Comparison of ENCODE assay signal across 10 mouse cellular contexts in the genomic region with DNA sequence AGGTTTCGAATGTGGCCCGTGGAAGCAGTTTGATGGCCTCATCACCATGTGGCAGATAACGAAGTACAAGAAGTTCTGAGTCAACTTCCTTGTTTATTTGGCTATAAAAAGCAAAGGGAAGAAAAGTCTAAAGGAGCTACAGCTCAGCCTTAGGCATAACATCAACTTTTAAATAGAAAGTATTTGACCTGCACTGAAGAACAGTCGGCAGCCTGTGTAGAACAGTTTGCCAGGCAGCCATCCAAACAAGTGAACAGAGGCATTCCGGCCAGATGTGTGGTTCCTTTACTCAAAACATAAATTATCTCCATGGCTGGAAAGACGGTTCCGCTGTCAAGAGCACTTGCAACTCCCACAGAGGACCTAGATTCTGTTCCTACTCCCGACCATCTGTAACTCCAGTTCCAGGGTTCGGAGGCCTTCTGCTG.
DNase-seq lines count a peak whose midpoint lies in the region; ATAC-seq and TF ChIP-seq lines count a peak whose summit lies in the region.
"Had no signal": no experiment of that assay in that cellular context is flagged by ENCODE, and none has a peak within 500 bp of the region (broad histone marks: within the 10 kb centered on the region; RNA-seq: fewer than 3 reads in every experiment).

No protein-coding gene starts in this region.

- no peaks in the 10 kb centered on the region for H3K79me2 ChIP-seq in heart, adult 2 months (replicated peaks; ENCODE audit: control insufficient read depth, insufficient read depth, low read length)

- TF ChIP-seq CTCF in heart, adult 2 months (IDR thresholded peaks at IDR 0.05), result no peak
- no peak for TF ChIP-seq CTCF in lung, embryonic 14.5 days (IDR thresholded peaks at IDR 0.05; ENCODE audit: low read depth)

- H3K9me3 ChIP-seq in heart, embryonic 11.5 days (replicated peaks; ENCODE audit: control insufficient read depth, low read length), result peaks cover 5% of the 10 kb centered on the region; the same call in 1 of the 2 replicates
- no peaks in the 10 kb centered on the region for H3K9me3 ChIP-seq in heart, embryonic 15.5 days (replicated peaks)
- no peaks in the 10 kb centered on the region for H3K9me3 ChIP-seq in lung, embryonic 14.5 days (ENCODE audit: low read depth, low read length)
- H3K9me3 ChIP-seq: G1E had no signal

- H3K36me3 ChIP-seq in heart, adult 2 months (ENCODE audit: control insufficient read depth, insufficient read depth, low read length), result peaks cover 4% of the 10 kb centered on the region; the same call in 1 of the 2 replicates
- H3K36me3 ChIP-seq in heart, embryonic 11.5 days (ENCODE audit: control insufficient read depth, insufficient read depth, low read length), result no peaks in the 10 kb centered on the region
- no peaks in the 10 kb centered on the region for H3K36me3 ChIP-seq in heart, embryonic 15.5 days
- H3K36me3 ChIP-seq in lung, embryonic 14.5 days (ENCODE audit: insufficient read depth), result no peaks in the 10 kb centered on the region

- intact Hi-C loops in heart, adult 2 months (cut with DNase I), result loop anchor here (2.0 to 10.0 kb wide), 2 partner anchors 26 to 538 kb away; no protein-coding TSS in a partner anchor

- TF ChIP-seq EP300 in heart, adult 2 months (IDR thresholded peaks at IDR 0.05; ENCODE audit: insufficient read depth, low read depth, low read length), result no peak

- H3K4me3 ChIP-seq in heart, adult 2 months, result no peak overlapping the region
- H3K4me3 ChIP-seq in heart, embryonic 11.5 days (ENCODE audit: low read depth, low read length), result no peak overlapping the region
- no peak overlapping the region for H3K4me3 ChIP-seq in heart, embryonic 15.5 days
- no peak overlapping the region for H3K4me3 ChIP-seq in lung, embryonic 14.5 days (ENCODE audit: low read depth, low read length)

- H3K27ac ChIP-seq in heart, adult 2 months, result peak overlapping the region; percentile 47
- H3K27ac ChIP-seq in heart, embryonic 11.5 days (ENCODE audit: low read depth, low read length), result no peak overlapping the region
- peak overlapping the region; percentile 30 for H3K27ac ChIP-seq in heart, embryonic 15.5 days
- H3K27ac ChIP-seq in lung, embryonic 14.5 days (ENCODE audit: low read depth), result no peak overlapping the region
- H3K27ac ChIP-seq: liver, embryonic 14.5 days had no signal

- H3K4me1 ChIP-seq in heart, adult 2 months (ENCODE audit: control insufficient read depth, insufficient read depth, low read length), result peaks cover 18% of the 10 kb centered on the region
- H3K4me1 ChIP-seq in heart, embryonic 11.5 days (ENCODE audit: control insufficient read depth, insufficient read depth, low read length), result no peaks in the 10 kb centered on the region
- peaks cover 33% of the 10 kb centered on the region for H3K4me1 ChIP-seq in heart, embryonic 15.5 days (replicated peaks)
- H3K4me1 ChIP-seq in lung, embryonic 14.5 days (ENCODE audit: insufficient read depth), result peaks cover 10% of the 10 kb centered on the region

- no peak overlapping the region for H3K9ac ChIP-seq in heart, adult 2 months (ENCODE audit: low read depth, low read length)
- H3K9ac ChIP-seq in heart, embryonic 11.5 days (ENCODE audit: low read depth, low read length), result no peak overlapping the region
- H3K9ac ChIP-seq in heart, embryonic 15.5 days, result no peak overlapping the region
- no peak overlapping the region for H3K9ac ChIP-seq in lung, embryonic 14.5 days
- H3K9ac ChIP-seq: liver, embryonic 14.5 days had no signal

- ATAC-seq in heart, embryonic 11.5 days (replicated peaks; ENCODE audit: insufficient number of reproducible peaks, low FRiP score, low TSS enrichment), result no peak
- ATAC-seq in heart, embryonic 15.5 days (replicated peaks; ENCODE audit: insufficient number of reproducible peaks, insufficient read depth, low FRiP score, low read depth), result no peak
- no peak for ATAC-seq in lung, embryonic 14.5 days (ENCODE audit: insufficient read depth)
- ATAC-seq in megakaryocyte progenitor cell, adult 5-6 weeks (replicated peaks; ENCODE audit: poor library complexity), result no peak
- no peak for ATAC-seq in monocyte, adult 5-6 weeks (replicated peaks; ENCODE audit: insufficient number of reproducible peaks, low FRiP score, low TSS enrichment, poor library complexity, severe bottlenecking)

- H3K4me2 ChIP-seq in heart, embryonic 11.5 days, result no peak overlapping the region
- H3K4me2 ChIP-seq in heart, embryonic 15.5 days, result no peak overlapping the region
- H3K4me2 ChIP-seq in lung, embryonic 14.5 days, result no peak overlapping the region

- H3K27me3 ChIP-seq in heart, adult 2 months (ENCODE audit: control insufficient read depth, insufficient read depth, low read length), result no peaks in the 10 kb centered on the region
- H3K27me3 ChIP-seq in heart, embryonic 11.5 days (ENCODE audit: control insufficient read depth, insufficient read depth, low read length), result no peaks in the 10 kb centered on the region
- no peaks in the 10 kb centered on the region for H3K27me3 ChIP-seq in heart, embryonic 15.5 days
- H3K27me3 ChIP-seq in lung, embryonic 14.5 days (ENCODE audit: insufficient read depth, low read length), result no peaks in the 10 kb centered on the region

- peak; percentile 47 to 61 for DNase-seq in heart, adult 2 months
- peak; percentile 30 for DNase-seq in NIH3T3 (ENCODE audit: low read depth)
- DNase-seq in lung, embryonic 14.5 days, result peak; percentile 68
- no peak for DNase-seq in thymus, postnatal 14 days

- TF ChIP-seq POLR2A in heart, adult 2 months (IDR thresholded peaks at IDR 0.05; ENCODE audit: insufficient read depth, low read depth, low read length), result no peak

- WGBS in heart, adult 2 months, result 19% methylated on average over 9 of the region's 9 CpGs
- WGBS in heart, embryonic 11.5 days (ENCODE audit: insufficient replicate concordance), result 68% methylated on average over 9 of the region's 9 CpGs
- 47% methylated on average over 9 of the region's 9 CpGs for WGBS in heart, embryonic 15.5 days
- WGBS in lung, embryonic 14.5 days, result 46% methylated on average over 9 of the region's 9 CpGs

Comparison
In these comparisons a context has a peak if more than half of its experiments do, and no peak if none do; other contexts are left out.
1. H3K27ac ChIP-seq: peak in heart, adult 2 months (single experiment) and heart, embryonic 15.5 days (single experiment); none in heart, embryonic 11.5 days (single experiment) and lung, embryonic 14.5 days (single experiment).